Mouse (Mus musculus): ENCODE measurements around the gene Arsa.
A peak's percentile ranks its signal among the peaks of the same experiment; 100 is the strongest.
"Not testable (repeated sequence)": the region's sequence is repeated elsewhere in the genome, so short reads cannot be mapped to it uniquely, and the experiment has no call there.

The Arsa gene

DNA sequence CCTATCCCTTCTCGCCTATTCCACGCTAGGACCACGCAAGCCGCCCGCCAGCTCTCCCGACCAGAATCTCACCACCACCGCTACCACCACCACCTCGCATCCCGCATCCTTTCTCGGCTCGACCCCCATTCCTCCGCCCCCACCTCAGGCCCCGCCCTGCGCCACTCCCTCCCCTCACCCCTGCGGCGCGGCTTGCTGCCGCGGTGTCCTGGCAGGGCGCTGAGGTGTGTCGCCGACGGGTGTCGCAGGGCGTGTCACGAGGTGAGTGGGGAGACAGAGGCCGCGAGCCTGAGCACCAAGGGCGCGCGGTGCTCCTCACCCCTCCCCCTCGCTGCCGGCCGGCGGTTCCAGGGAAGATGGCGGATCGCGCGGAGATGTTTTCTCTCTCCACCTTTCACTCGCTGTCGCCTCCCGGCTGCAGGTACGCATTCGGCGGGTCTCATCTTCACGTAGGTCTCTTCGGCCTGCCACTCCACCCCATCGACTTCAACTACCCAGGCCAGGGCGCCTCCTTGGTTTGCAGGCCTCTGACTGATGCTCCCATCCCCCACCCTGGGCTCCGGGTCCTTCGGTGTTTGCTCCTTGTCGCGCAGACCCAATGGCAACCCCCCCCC, 23.3 kb downstream of the Arsa start, which contains the start of gene Mapk8ip2:
Gene Mapk8ip2 (plus strand): TSS at position 49 of the 614 bp plus-strand sequence.
- no peak for DNase-seq

DNA sequence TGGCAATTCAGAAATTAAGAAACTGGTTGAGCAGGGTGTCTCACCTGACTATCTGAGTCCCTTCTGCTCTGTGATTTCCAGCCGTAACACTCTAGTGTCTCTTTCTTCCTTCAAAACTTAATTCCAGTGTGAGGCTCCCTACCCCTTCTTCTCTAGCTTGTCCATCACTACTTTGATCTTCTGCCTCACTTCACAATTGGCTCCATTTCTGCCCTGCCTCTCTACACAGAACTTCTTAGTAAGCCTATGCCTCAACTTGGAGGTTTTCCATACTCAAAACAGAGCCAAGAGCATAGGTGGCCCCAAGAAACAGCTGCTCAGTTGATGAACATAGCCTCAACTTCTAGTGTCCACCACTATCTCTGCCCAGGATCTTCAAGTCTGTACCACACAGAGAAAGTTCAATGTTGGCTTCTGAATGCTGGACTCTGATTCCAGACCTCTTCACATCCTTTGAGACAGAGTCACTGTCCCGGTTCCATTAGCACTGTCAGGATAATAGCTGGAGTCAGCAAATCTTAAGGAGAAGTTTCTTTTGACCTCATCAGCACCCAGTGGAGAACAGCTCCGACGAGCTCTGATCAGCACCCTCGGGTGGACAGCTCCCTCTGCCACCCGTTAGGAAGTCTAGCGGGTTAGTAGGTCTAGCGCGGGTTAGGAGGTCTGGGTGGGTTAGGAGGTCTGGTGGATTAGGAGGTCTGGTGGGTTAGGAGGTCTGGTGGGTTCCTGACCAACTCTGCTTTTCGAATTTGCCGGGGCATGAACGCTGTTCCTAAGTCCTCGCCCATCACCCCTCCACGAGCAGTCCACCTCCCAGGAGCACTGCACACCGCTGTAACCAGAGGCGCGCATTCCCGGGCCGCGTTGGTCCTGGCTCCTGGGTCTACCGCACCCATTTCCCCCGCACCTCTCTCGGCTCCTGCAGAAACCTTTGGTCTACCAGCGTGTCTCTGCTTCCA, 24.0 kb downstream of the Arsa start:
- peak; percentile 60 for DNase-seq

DNA sequence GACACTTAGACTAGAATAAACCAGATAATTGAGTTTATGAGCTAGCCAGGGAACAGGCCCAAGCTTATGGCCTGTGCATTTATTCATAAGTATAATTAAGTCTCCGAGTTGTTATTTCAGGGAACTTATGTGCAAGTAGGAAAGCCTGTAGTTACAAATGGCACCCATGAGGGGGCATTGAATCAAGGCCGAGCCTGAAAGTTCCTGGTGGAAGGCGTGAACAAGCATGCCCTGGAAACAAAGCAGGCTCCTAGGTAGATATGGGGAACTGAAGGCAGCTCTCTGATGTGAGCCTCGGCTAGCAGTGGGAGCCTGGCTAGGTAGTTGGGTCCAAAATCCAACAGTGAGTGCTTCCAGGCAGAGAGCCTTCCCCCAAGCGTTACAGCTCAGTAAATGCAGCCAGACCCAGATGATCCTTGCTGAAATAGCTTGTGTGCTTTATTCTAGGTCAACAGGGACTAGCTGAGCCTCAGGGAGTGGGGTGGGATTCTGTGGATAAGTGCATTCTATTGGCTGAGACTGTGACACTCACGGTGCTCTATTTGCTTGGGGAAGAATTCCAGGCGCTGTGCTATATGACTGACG, 34.6 kb downstream of the Arsa start:
- DNase-seq: no peak

DNA sequence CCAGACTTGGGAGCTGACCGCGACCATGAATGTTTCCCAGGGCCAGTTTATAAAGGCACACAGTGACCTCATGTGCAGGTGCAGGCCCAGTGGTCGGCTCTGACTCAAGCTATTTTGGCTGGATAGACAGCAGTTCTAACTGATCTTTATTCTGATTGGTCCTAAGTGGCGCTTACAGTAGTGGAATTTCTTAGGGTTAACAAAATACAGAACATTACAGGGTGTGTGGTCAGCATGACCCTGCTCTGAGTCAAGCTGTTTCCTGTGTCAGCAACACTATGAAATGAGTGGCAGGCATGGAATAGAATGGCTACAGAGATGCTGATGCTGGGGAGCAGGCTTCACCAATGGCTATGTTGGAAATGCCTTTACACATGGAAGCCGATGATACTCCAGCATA, 41.3 kb downstream of the Arsa start:
- DNase-seq: no peak

DNA sequence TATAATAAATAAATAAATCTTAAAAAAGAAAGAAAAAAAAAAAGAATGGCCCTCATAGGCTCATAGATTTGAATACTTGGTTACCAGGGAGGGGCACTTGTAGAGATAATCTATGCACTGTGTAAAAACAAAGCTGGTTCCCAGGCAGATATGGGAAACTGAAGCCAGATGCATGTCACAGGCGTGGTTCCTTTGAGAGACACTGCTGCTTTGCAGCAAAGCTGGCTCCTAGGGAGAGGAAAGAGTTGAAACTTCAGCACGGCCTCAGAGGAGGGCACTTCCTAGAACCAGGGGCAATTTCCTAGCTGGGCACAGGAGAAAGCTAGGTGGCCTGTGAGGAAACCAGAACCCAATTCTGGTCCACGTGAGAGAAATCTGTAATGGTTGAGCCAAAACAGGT, 43.1 kb downstream of the Arsa start:
- DNase-seq: no peak

DNA sequence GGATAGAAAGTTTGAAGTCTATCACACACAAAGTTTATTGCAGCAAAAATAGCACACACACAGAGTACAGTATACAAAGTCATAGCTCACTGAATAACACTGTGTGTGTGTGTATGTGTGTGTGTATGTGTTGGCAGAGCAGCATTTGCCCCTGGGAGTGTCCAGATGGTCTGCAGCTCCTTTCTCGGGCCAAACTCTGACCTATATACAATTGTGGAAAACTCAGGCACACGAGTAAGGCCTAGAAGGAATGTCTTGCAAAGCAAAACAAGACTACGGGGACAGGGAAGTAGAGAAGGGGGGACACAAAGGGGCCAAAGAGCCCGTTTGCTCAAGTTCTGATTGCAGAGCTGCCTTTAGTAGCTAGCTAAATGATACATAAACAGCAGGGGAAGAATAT, 44.3 kb downstream of the Arsa start:
- no peak for DNase-seq

DNA sequence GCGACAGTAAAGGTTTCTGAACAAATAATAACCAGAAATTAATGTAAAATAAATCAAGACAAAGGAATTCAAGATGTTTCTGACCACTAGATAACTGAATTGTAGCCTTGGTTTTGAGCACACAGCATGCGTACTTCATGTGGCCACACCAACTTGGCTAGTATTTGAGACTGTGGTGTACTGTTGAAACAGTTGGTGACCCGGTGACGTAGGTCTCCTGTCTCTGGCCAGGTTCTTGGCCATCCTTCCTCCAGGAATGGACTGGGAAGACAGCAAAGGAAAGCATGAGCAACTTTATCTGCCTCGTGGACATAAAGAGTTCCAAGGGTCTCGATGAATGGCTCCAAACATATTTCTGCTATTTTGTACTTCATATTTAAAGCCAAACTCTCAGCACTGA, 45.4 kb downstream of the Arsa start:
- DNase-seq: no peak

DNA sequence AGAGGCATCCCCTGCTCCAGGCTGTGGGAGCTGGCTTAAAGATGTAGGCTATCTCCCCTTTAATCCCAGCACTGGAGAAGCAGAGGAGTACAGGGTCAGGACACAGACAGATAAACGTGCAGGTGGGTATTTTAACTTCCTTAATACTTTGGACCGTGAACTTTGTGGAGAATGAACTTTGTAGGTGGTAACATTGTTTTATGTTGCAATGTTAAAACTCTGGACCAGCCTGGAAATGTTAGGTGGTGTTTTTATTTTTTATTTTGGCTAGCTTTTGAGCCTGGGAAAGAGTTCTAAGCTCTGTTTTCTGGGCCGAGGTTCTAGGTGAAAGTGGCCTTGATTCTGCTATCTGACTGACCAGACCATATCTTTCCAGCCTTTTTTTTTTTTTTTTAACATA, 46.0 kb downstream of the Arsa start:
- DNase-seq: no peak

DNA sequence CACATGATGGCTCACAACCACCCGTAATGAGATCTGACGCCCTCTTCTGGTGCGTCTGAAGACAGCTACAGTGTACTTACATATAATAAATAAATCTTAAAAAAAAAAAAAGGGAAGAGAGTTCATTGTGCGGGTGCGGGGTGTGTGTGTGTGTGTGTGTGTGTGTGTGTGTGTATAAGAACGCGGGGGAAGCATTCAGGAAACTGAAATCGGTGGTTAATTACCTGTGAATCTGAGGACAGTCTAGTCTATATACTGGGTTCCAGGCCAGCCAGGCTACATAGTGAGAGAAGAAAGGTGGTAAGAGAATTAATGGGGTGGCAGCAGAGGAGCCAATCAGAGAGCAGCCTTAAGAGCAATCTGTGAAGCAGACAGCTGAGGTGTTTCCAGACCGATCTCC, 46.5 kb downstream of the Arsa start:
- not testable (repeated sequence) for DNase-seq

DNA sequence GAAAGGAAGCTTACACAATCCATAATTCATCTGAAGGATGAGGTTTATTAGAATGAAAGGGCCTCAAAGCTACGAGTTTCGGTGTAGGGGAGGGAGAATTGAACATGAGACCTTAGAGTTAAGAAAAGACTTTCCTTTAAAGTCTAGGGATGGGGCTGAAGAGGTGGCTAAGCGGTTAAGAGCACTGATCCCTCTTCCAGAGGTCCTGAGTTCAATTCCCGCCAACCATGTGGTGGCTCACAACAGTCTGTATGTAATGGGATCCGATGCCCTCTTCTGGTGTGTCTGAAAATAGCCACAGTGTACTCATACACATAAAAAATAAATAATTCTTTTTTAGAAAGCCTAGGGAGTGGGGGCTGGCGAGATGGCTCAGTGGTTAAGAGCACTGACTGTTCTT, 46.9 kb downstream of the Arsa start:
- no peak for DNase-seq

DNA sequence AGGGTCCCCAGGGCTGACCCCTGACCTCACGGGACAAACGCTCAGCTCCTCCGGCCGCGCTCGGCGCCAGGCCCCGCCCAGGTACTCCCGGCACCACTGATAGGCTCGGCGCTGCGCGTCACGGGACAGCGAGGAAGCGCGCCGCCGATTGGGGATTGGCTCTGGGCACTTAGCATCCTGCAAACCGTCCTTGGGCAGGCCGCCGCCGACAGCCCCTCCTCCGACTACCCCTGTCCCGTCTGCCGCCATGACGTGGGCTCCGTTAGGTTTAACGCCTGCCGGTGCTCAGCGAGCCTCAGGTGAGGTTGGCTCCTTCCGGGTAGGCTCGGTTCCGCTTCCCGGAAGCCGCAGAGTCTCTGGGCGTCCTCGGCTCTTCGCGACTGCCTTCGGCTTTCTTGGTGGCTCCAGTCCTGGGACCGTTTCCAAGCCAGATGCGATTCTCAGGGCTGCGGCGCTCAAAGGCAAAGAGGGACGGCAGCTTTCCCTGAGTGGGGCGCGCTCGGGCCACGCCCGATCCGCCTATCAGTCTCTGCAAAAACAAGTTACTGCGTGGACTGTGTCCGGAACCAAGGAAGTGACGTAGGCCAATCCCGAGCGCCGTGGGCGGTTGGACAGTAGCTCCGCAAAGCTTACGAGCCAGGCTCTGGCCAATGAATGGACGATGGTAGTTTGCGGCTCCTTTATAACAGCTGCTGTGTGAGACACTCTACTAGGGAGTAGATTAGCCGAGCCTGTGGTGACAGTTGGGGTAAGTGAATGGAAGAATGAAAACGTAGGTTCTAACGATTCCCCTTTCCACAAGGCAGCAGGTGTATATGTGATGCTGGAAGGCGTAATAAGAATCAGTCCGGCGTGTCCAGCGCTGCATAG, 47.6 kb downstream of the Arsa start, which contains the start of the genes C730034F03Rik, Gm44502 and Chkb:
Gene C730034F03Rik (plus strand): TSS at position 238 of the 870 bp plus-strand sequence.
Gene Gm44502 (minus strand): TSS at position 345 of the 870 bp plus-strand sequence.
Gene Chkb (minus strand): TSS at position 557 of the 870 bp plus-strand sequence.
- DNase-seq: peak; percentile 95

DNA sequence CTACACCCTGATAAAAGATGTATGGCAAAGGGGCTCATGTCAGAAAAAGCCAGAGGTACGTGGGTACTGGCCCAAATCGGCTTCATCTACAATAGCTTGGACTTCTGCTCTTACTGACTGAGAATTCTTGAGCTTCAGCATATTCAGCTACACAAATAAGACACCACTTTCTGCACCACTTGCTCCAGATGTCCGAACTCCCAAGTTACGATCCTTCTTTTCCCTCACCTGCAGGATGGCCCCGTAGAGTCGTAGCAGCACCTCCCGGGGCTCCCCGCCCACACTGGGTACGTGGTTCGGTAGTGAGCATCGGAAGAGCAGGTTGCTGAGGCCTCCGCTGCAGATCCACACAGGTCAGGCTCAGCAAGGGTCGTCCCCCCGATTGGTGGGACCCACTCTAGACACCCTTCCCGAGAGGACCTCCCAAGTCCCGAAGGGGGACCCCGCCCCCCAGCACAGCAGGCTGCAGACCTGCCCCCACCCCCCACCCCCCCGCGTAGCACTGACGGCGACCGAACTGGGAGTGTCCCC, 48.3 kb downstream of the Arsa start:
- no peak for DNase-seq

DNA sequence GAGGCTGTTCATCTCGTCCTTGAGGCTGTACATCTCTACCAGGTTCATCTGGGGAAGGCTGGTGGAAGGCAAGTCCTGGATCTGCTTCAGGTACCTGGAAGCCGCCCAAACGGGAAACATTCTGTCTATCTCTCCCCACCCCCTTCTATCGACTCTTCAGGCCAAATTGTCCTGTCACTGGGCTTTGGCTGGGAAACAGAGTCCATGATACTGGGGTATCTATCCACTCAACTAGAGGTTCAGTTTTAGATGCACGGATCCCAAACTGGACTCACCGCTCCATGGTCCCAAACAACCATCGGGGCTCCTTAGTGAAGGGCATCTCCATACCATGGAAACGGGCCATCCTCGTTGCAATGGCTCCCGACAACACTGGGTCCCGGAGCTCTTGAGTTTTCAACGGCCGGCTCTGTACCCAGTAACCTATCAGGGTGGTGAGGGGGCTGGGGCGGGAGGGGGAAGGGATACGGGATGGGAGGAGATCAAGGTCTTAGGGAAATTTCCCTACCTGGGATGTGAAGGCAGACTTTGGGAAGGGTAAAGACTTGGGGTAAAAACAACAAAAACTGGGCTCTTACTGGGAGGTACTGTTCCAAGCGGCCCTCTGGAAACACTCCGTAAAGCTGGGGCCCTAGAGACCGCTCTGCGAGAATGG, 49.0 kb downstream of the Arsa start:
- DNase-seq: no peak

DNA sequence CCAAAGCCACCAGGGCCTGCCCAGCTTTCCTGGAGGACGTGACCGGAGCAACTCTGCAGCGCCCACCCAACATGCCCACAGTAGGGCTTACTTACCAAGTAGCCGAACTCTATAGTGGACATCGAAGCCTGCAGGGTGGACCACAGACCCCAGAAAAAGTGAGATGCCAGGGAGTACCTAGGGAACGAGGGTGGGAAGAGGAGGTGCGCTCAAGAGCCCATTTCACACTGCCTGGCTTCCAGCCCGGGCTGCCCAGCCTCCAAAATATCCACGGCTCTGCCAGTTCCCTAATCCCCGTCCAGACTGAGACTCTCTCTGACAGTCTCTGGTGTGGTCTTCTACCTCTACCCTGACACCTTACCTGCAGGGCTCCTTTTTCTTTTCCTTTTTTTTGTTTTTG, 50.5 kb downstream of the Arsa start:
- DNase-seq: no peak

DNA sequence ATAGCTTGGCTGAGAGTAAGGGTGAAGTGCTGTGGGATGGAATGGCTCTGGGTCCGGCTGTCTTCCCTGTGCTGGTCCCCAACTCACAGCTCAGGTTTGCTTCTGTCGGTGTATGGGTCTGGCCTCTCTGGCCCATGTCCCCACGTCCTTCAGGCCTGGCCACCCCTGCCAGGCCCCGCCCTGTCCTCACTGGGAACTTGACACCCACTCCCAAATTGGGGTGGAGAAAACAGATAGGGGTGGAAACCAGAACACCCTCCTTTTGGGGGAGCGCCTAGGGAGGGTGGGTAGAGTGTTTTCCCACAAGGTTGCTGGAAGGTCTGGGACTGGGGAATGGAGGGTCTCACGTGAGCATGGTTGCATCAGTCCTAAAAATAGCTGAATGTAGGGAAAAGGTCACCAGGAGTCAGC, 51.5 kb downstream of the Arsa start, which contains the start of gene Cpt1b:
Gene Cpt1b (minus strand): TSS at position 153 of the 411 bp plus-strand sequence.
- peak; percentile 63 for DNase-seq

DNA sequence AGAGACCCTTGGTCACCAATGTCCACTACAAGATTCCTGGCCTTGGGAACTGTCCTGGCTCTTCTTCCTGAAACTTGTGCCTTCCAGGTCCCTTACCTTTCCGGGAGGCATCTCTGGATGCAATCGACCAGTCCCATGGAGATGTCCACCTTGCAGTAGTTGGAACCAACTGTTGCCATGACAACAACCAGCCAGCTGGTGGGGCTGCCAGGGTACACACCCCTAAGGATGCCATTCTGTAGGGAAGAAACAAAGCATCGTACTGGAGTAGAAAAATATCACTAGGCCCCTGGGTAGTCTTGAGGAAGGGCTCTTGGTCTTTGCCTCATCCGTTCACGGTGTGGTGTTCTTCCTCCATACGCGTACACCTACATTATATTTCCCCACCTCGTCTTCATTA, 52.6 kb downstream of the Arsa start:
- DNase-seq: no peak

All from kidney, adult 9 months (tissue).